Mouse (Mus musculus) granulocyte monocyte progenitor cell, adult 5-6 weeks (primary cell): ENCODE results near the gene Trim26. TPM values are rescaled to one million over a fixed set of nuclear protein-coding genes. Genes with fewer than 3 reads are reported as not detected.

ENCODE experiments used
- ATAC-seq: replicated peaks from 2 replicates; pipeline ENCODE4 v1.8.0; 2016; ENCODE audit warnings: mild to moderate bottlenecking, moderate TSS enrichment, inconsistent platforms; ENCODE audit not compliant: poor library complexity, severe bottlenecking
- total RNA-seq, 2 experiments: library from RNA; stranded (forward) in 1 of 2; stranded (reverse) in 1 of 2; fragments of 200-712, 200-1000 nt in 1 of 2; fragments of >200 nt in 1 of 2; fragmentation: Nextera tagmentation in 1 of 2; gene quantifications; 2 replicates each; pipeline ENCODE4 v1.2.3; 2014 to 2017

The Trim26 gene
- total RNA-seq, 2 experiments from 2014 or later: 8.4 to 25.1 TPM

GRCm38 (mm10) chr17:36897065-36897464, 60.1 kb downstream of the Trim26 start:
- no peak for ATAC-seq

- ATAC-seq: no peak
These were observed 60.7 kb downstream of the Trim26 start, which contains the start of gene Trim31 for GRCm38 (mm10) chr17:36897552-36898205. Gene Trim31 (plus strand): TSS chr17:36898118.

GRCm38 (mm10) chr17:36899376-36899775, 62.4 kb downstream of the Trim26 start:
- no peak for ATAC-seq

DNA sequence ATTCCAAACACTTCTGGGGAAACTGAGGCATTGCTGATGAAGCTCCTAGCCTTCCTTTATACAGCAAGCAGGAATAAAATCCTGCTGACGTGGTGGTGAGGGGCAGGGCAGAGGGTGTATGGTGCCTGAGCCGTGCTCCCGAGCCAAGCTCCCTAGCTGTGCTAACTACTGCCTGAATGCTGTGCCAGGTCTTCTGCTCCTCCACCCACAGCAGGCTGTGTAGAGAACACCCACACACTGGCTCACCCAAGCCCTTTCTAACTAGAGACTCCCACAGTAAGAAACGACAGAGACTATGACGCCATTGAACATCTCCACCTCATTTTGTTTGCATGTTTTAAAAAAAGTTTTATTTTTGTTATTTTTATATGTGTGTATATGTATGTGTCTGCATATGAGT, 63.1 kb downstream of the Trim26 start:
- no peak for ATAC-seq

GRCm38 (mm10) chr17:36900691-36901090, 63.8 kb downstream of the Trim26 start:
- no peak; the same call in 1 of the 2 replicates for ATAC-seq

GRCm38 (mm10) chr17:36903651-36904050, 66.7 kb downstream of the Trim26 start:
- ATAC-seq: peak; percentile 46; the same call in 1 of the 2 replicates

- no peak for ATAC-seq
These were observed 71.3 kb downstream of the Trim26 start for GRCm38 (mm10) chr17:36908235-36908634.

Other genes starting within 250 kb of the Trim26 start
- not detected in 2 replicates for gene H2-M9, start 194.5 kb upstream of the Trim26 start, total RNA-seq (2014; fragmentation: Nextera tagmentation)
- gene H2-M9, start 194.5 kb upstream of the Trim26 start, total RNA-seq (2017): not detected in 2 replicates
- gene H2-M1, start 164.9 kb upstream of the Trim26 start, total RNA-seq (2014; fragmentation: Nextera tagmentation): not detected in 2 replicates
- gene H2-M1, start 164.9 kb upstream of the Trim26 start, total RNA-seq (2017): not detected in 2 replicates
- gene H2-M10.5, start 64.2 kb upstream of the Trim26 start, total RNA-seq (2014; fragmentation: Nextera tagmentation): not detected in 2 replicates
- not detected in 2 replicates for gene H2-M10.5, start 64.2 kb upstream of the Trim26 start, total RNA-seq (2017)
- gene H2-M10.6, start 25.0 kb upstream of the Trim26 start, total RNA-seq (2014; fragmentation: Nextera tagmentation): not detected in 2 replicates
- gene H2-M10.6, start 25.0 kb upstream of the Trim26 start, total RNA-seq (2017): not detected in 2 replicates
- gene Trim15, start 30.1 kb downstream of the Trim26 start, total RNA-seq (2014; fragmentation: Nextera tagmentation): not detected in 2 replicates
- gene Trim15, start 30.1 kb downstream of the Trim26 start, total RNA-seq (2017): not detected in 2 replicates
- not detected in 2 replicates for gene Trim10, start 32.4 kb downstream of the Trim26 start, total RNA-seq (2014; fragmentation: Nextera tagmentation)
- 0.39 TPM in 1 of 2 replicates, not detected in the other for gene Trim10, start 32.4 kb downstream of the Trim26 start, total RNA-seq (2017)
- not detected in 2 replicates for gene Trim40, start 53.0 kb downstream of the Trim26 start, total RNA-seq (2014; fragmentation: Nextera tagmentation)
- not detected in 2 replicates for gene Trim40, start 53.0 kb downstream of the Trim26 start, total RNA-seq (2017)
- gene Trim31, start 61.0 kb downstream of the Trim26 start, total RNA-seq (2014; fragmentation: Nextera tagmentation): not detected in 2 replicates
- not detected in 2 replicates for gene Trim31, start 61.0 kb downstream of the Trim26 start, total RNA-seq (2017)
- gene Rnf39, start 105.8 kb downstream of the Trim26 start, total RNA-seq (2014; fragmentation: Nextera tagmentation): not detected in 2 replicates
- not detected in 2 replicates for gene Rnf39, start 105.8 kb downstream of the Trim26 start, total RNA-seq (2017)
- 81.0 and 96.9 TPM in 2 replicates for gene Ppp1r11, start 114.6 kb downstream of the Trim26 start, total RNA-seq (2014; fragmentation: Nextera tagmentation)
- gene Ppp1r11, start 114.6 kb downstream of the Trim26 start, total RNA-seq (2017): 91.6 and 110 TPM in 2 replicates
- 81.6 and 134 TPM in 2 replicates for gene Znrd1, start 121.4 kb downstream of the Trim26 start, total RNA-seq (2014; fragmentation: Nextera tagmentation)
- gene Znrd1, start 121.4 kb downstream of the Trim26 start, total RNA-seq (2017): 25.6 and 35.4 TPM in 2 replicates
- 1.1 and 5.5 TPM in 2 replicates for gene Znrd1as, start 121.5 kb downstream of the Trim26 start, total RNA-seq (2014; fragmentation: Nextera tagmentation)
- 9.1 and 11.2 TPM in 2 replicates for gene Znrd1as, start 121.5 kb downstream of the Trim26 start, total RNA-seq (2017)
- gene 2410137M14Rik, start 144.1 kb downstream of the Trim26 start, total RNA-seq (2014; fragmentation: Nextera tagmentation): not detected in 2 replicates
- gene 2410137M14Rik, start 144.1 kb downstream of the Trim26 start, total RNA-seq (2017): not detected in 2 replicates
- gene H2-M5, start 152.4 kb downstream of the Trim26 start, total RNA-seq (2014; fragmentation: Nextera tagmentation): not detected in 2 replicates
- gene H2-M5, start 152.4 kb downstream of the Trim26 start, total RNA-seq (2017): not detected in 2 replicates
- 1.2 TPM in 1 of 2 replicates, not detected in the other for gene Zfp57, start 164.0 kb downstream of the Trim26 start, total RNA-seq (2014; fragmentation: Nextera tagmentation)
- gene Zfp57, start 164.0 kb downstream of the Trim26 start, total RNA-seq (2017): 0.57 TPM in 1 of 2 replicates, not detected in the other
- not detected in 2 replicates for gene Mog, start 186.3 kb downstream of the Trim26 start, total RNA-seq (2014; fragmentation: Nextera tagmentation)
- not detected in 2 replicates for gene Mog, start 186.3 kb downstream of the Trim26 start, total RNA-seq (2017)
- gene Gabbr1, start 208.8 kb downstream of the Trim26 start, total RNA-seq (2014; fragmentation: Nextera tagmentation): 1.3 and 2.0 TPM in 2 replicates
- gene Gabbr1, start 208.8 kb downstream of the Trim26 start, total RNA-seq (2017): 0.57 and 1.7 TPM in 2 replicates